Mouse (Mus musculus): ENCODE data around the gene Pik3ip1. TPM values are rescaled to one million over a fixed set of nuclear protein-coding genes. Genes with fewer than 3 reads are reported as not detected.
A peak's percentile ranks its signal among the peaks of the same experiment; 100 is the strongest.

The Pik3ip1 gene
- polyA plus RNA-seq, 1 experiment = 68.2 TPM

DNA sequence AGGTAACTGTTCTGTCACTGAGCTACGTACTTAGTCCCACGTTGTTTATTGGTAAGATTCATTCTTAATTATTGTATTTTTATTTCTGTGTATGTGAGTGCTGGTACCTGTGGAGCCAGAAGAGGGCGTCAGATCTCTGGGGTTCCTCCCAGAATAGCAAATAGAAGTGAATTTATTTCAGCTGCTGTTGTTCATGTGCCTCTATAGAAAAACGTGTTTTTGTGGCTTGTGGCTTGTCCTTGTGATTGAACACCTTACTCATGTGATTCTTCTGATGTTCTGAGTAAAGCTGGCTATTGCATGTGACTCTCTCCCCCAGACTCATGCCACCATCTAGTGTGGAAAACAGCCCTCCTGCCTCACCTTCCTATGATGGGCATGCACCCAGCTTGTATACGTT lies 1.9 kb upstream of the Pik3ip1 start:
- no peak for TF ChIP-seq POLR2A (IDR thresholded peaks at IDR 0.05; ENCODE audit: borderline replicate concordance, insufficient read depth, low read length)
- no peak for TF ChIP-seq CTCF (IDR thresholded peaks at IDR 0.05; ENCODE audit: borderline replicate concordance, insufficient read depth, low read depth, low read length)

DNA sequence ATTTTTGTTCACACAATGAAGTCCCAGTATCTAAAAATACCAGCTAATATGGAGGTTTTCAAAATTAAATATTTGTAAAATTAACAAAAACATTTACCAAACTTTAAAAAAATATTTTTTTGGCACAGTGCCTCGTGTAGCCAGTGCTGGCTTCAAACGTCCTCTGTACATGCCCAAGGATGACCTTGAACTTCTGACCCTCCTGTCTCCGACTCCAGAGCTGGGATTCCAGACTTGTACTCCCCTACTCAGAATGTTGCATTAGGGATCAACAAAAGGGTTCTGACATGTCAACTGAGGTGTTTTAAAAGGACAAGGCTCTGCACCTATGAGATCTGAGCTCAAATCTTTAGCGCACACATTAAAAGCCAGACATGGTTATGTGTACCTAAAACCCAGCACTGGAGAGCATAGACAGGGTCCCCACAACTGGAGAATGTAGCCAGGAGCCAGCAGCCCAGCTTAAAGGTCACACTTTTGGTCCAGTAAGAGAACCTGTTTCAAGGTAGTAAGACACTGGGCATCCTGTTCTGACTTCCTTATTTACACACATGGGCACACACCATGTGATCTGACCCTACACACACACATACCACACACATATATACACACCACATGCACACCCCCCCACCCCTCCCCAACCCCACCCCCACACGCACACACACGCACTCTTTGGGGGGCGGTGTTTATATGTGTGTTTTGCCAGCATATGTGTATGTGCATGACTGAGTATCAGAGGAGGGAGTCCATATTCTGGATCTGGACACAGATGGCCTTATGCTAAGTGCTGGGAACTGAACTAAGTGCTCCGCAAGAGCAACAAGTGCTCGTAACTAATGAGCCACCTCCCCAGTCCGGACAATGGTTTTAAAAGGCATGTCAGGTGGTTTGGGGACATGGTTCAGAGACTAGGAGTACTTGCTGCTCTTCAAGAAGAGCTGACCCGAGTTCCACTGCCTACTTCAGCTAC lies 1.1 kb upstream of the Pik3ip1 start:
- H3K27ac ChIP-seq (ENCODE audit: insufficient read depth, low read length) = no peak overlapping the region
- no peaks in the 10 kb centered on the region for H3K27me3 ChIP-seq (ENCODE audit: control insufficient read depth, insufficient read depth, low read length)
- 69% methylated on average over 11 of the region's 11 CpGs for WGBS

More for the DNA sequence above, 1.9 kb upstream of the Pik3ip1 start:
- 82% methylated on average over 5 of the region's 5 CpGs for WGBS
- H3K4me1 ChIP-seq (ENCODE audit: control insufficient read depth, insufficient read depth, low read length) = peaks cover 4% of the 10 kb centered on the region
- H3K27ac ChIP-seq (ENCODE audit: insufficient read depth, low read length) = no peak overlapping the region
- no peak for DNase-seq
- no peak overlapping the region for H3K4me3 ChIP-seq (replicated peaks; ENCODE audit: insufficient read depth, low read depth, low read length)
- no peaks in the 10 kb centered on the region for H3K27me3 ChIP-seq (ENCODE audit: control insufficient read depth, insufficient read depth, low read length)

DNA sequence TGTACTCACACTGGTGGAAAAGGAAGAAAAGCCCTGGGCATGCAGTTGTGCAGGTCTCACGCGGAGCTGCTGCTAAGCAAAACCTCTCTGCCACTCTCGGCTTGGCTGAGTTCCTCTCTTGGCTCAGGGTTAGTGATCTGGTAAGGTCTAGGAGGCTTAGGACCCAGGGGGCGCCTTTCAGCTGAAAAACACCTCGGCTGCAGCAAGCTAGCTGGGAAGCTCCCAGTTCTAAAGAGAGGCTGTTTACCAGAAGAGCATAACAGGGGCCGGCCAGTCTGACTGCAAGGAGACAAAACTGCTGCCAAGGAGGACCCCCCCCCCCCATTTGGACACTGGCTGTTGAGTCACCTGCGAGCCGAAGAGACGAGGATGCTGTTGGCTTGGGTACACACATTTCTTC lies 365 bp downstream of the Pik3ip1 start:
- TF ChIP-seq POLR2A (IDR thresholded peaks at IDR 0.05; ENCODE audit: borderline replicate concordance, insufficient read depth, low read length) = peak; percentile 72; the same call in 1 of the 2 replicates
- TF ChIP-seq CTCF (IDR thresholded peaks at IDR 0.05; ENCODE audit: borderline replicate concordance, insufficient read depth, low read depth, low read length) = peak; percentile 26; the same call in 1 of the 2 replicates
- under 1% methylated on average over 9 of the region's 9 CpGs for WGBS
- Histone ChIP-seq H3K4me1 (ENCODE audit: control insufficient read depth, insufficient read depth, low read length) (peaks cover 21% of the 10 kb centered on the region), H3K4me3 (replicated peaks; ENCODE audit: insufficient read depth, low read depth, low read length) (peak overlapping the region; percentile 96), H3K27ac (ENCODE audit: insufficient read depth, low read length) (peak overlapping the region; percentile 97), H3K27me3 (ENCODE audit: control insufficient read depth, insufficient read depth, low read length) (no peaks in the 10 kb centered on the region)
- peak; percentile 93 to 96 for DNase-seq

More for the DNA sequence above, 1.1 kb upstream of the Pik3ip1 start:
- no peak for TF ChIP-seq CTCF (IDR thresholded peaks at IDR 0.05; ENCODE audit: borderline replicate concordance, insufficient read depth, low read depth, low read length)
- TF ChIP-seq POLR2A (IDR thresholded peaks at IDR 0.05; ENCODE audit: borderline replicate concordance, insufficient read depth, low read length) = no peak
- Histone ChIP-seq H3K4me3 (replicated peaks; ENCODE audit: insufficient read depth, low read depth, low read length) (no peak overlapping the region), H3K4me1 (ENCODE audit: control insufficient read depth, insufficient read depth, low read length) (peaks cover 7% of the 10 kb centered on the region)
- no peak for DNase-seq

DNA sequence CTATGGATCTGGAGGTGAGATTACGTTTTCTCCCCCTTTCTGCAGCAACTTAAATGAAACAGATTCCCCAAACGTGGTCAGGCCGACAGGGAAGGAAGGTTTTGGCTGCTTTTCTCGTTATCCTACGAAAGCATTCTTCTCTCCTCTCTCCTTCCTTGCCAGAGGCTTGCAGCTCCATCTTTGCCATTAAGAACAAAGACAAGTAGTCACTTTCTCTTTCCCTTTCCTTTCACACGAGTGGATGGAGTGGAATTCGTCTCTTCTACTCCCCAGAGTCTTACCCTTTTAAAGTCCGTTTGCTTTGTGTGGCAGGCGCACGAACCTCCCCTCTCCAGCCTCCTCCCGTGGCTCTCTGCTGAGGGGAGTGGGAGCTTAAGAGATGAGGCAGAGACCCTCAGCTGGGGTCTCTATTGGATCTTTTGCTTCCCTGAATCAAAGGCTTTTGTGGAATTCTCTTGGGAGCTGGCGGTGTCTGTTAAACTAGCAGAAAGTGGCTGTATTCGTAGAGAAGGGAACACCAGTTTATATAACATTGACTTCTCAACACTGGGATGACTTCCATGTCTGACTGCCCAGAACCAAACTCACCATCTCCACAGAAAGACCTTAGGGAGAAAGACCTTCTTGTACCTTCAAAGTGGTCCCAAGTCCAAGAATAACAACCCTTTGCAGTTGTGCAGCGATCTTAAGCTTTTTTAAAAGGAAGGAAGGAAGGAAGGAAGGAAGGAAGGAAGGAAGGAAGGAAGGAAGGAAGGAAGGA lies 970 bp downstream of the Pik3ip1 start:
- H3K27me3 ChIP-seq (ENCODE audit: control insufficient read depth, insufficient read depth, low read length) = no peaks in the 10 kb centered on the region
- 1% methylated on average over 14 of the region's 14 CpGs for WGBS
- peak in 1 of 2 experiments; percentile 60 for DNase-seq
- TF ChIP-seq CTCF (IDR thresholded peaks at IDR 0.05; ENCODE audit: borderline replicate concordance, insufficient read depth, low read depth, low read length) (no peak), POLR2A (IDR thresholded peaks at IDR 0.05; ENCODE audit: borderline replicate concordance, insufficient read depth, low read length) (no peak)
- H3K4me3 ChIP-seq (replicated peaks; ENCODE audit: insufficient read depth, low read depth, low read length) = peak overlapping the region; percentile 96
- H3K4me1 ChIP-seq (ENCODE audit: control insufficient read depth, insufficient read depth, low read length) = peaks cover 24% of the 10 kb centered on the region
- H3K27ac ChIP-seq (ENCODE audit: insufficient read depth, low read length) = peak overlapping the region; percentile 97

DNA sequence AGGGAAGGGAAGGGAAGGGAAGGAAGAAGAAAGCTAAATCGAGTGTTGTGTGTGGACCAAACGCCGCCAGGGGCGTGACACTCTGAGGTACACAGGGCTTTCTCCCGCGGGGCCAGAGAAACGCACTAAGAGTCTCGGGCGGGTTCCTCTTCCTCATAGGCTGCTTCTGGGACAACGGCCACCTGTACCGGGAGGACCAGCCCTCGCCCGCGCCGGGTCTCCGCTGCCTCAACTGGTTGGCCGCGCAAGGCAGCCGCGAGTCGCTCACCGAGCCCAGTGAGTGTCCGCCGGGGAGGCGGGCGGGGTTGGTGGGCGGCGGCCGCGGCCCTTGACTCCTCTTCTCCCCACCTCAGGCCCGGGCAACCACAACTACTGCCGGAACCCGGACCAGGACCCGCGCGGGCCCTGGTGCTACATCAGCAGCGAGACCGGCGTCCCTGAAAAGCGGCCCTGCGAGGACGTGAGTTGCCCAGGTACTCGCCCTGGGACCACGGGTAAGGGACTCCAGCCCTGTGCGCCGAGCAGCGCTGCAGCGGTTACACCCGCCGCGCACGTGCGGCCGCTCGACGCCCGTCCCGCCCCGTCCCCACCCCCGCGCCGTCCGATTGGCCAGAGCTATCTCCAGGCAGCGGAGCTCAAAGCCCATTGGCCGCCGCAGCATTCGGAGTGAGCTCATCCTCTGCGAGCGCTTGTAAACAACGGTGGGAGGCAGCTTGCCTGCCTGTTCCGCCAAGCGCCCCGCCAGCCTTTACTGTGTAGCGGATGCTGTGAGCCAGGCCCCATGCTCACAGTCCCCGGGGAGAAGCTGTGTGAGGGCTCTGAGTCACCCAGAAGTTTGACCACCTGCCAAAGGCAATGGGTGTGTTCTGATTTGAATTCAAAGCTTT lies 1.8 kb downstream of the Pik3ip1 start:
- Histone ChIP-seq H3K27ac (ENCODE audit: insufficient read depth, low read length) (peak overlapping the region; percentile 97), H3K4me3 (replicated peaks; ENCODE audit: insufficient read depth, low read depth, low read length) (peak overlapping the region; percentile 96), H3K4me1 (ENCODE audit: control insufficient read depth, insufficient read depth, low read length) (peaks cover 30% of the 10 kb centered on the region), H3K27me3 (ENCODE audit: control insufficient read depth, insufficient read depth, low read length) (no peaks in the 10 kb centered on the region)
- DNase-seq = peak; percentile 93 to 97
- TF ChIP-seq CTCF (IDR thresholded peaks at IDR 0.05; ENCODE audit: borderline replicate concordance, insufficient read depth, low read depth, low read length) (no peak), POLR2A (IDR thresholded peaks at IDR 0.05; ENCODE audit: borderline replicate concordance, insufficient read depth, low read length) (peak; percentile 84)
- under 1% methylated on average over 74 of the region's 75 CpGs for WGBS

DNA sequence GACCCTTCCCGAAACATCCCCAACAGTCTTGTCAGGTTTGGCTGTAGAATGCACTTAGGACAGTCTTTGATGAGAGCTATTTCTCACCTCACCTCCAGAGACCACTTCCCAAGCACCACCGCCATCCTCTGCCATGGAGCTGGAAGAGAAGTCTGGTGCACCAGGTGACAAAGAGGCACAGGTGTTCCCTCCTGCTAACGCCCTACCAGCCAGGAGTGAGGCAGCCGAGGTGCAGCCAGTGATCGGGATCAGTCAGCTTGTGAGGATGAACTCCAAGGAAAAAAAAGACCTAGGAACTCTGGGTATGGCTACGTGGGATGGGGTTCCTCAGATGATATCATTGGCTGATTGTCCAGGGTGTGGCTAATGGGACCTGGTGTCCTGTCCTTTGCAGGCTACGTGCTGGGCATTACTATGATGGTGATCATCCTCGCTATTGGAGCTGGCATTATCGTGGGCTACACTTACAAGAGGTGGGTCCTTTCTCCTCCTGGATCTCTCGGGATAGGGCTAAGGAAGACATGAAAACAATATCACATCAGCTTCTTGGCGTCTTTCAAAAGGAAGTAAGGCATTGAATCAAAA lies 3.0 kb downstream of the Pik3ip1 start:
- Histone ChIP-seq H3K27ac (ENCODE audit: insufficient read depth, low read length) (peak overlapping the region; percentile 82), H3K27me3 (ENCODE audit: control insufficient read depth, insufficient read depth, low read length) (no peaks in the 10 kb centered on the region), H3K4me1 (ENCODE audit: control insufficient read depth, insufficient read depth, low read length) (peaks cover 41% of the 10 kb centered on the region), H3K4me3 (replicated peaks; ENCODE audit: insufficient read depth, low read depth, low read length) (peak overlapping the region; percentile 56)
- TF ChIP-seq POLR2A (IDR thresholded peaks at IDR 0.05; ENCODE audit: borderline replicate concordance, insufficient read depth, low read length) (no peak), CTCF (IDR thresholded peaks at IDR 0.05; ENCODE audit: borderline replicate concordance, insufficient read depth, low read depth, low read length) (no peak)
- WGBS = 49% methylated on average over 11 of the region's 11 CpGs
- DNase-seq = peak in 1 of 2 experiments; percentile 44
